Mouse (Mus musculus): ENCODE data around the gene Ralgapa2.

- TF ChIP-seq POLR2A (IDR thresholded peaks at IDR 0.05; ENCODE audit: control insufficient read depth, extremely low read depth, insufficient read depth, low read length, poor library complexity) (no peak), CTCF (IDR thresholded peaks at IDR 0.05; ENCODE audit: borderline replicate concordance, control insufficient read depth, extremely low read depth, insufficient read depth, low read length, poor library complexity) (no peak)
These were observed 221.1 kb downstream of the Ralgapa2 start for GRCm38 (mm10) chr2:146290871-146291637.
